Mouse (Mus musculus) stomach, embryonic 16.5 days (tissue): ENCODE data around the gene Cacna1s. TPM values are rescaled to one million over a fixed set of nuclear protein-coding genes. Genes with fewer than 3 reads are reported as not detected.

Source experiments
- ATAC-seq: fragments of 200-750 bp; cut with Nextera tagmentation; 2 replicates; pipeline ENCODE4 v1.8.0; 2017; ENCODE audit warnings: moderate number of reproducible peaks, moderate TSS enrichment; ENCODE audit not compliant: insufficient read depth, low FRiP score
- H3K27ac ChIP-seq: fragments of 300-500 bp; sonication (generic); 2 replicates; pipeline ENCODE4 v1.5.1; 2014; ENCODE audit warnings: low read length
- H3K27me3 ChIP-seq: fragments of 300-500 bp; sonication (generic); 2 replicates; pipeline ENCODE4 v1.6.1; 2014; ENCODE audit warnings: low read length, control low read depth, mixed read lengths; ENCODE audit not compliant: control insufficient read depth, insufficient read depth
- H3K36me3 ChIP-seq: fragments of 300-500 bp; sonication (generic); 2 replicates; pipeline ENCODE4 v1.6.1; 2014; ENCODE audit warnings: low read length; ENCODE audit not compliant: control insufficient read depth, insufficient read depth
- H3K4me1 ChIP-seq: fragments of 300-500 bp; sonication (generic); 2 replicates; pipeline ENCODE4 v1.6.1; 2014; ENCODE audit warnings: low read length, control low read depth, mixed read lengths; ENCODE audit not compliant: control insufficient read depth, insufficient read depth
- H3K4me2 ChIP-seq: fragments of 300-500 bp; sonication (generic); 2 replicates; pipeline ENCODE4 v1.6.1; 2014; ENCODE audit warnings: low read depth, low read length, mixed read lengths
- H3K4me3 ChIP-seq: fragments of 300-500 bp; sonication (generic); replicated peaks from 2 replicates; pipeline ENCODE4 v1.5.1; 2014; ENCODE audit warnings: mild to moderate bottlenecking, low read length
- H3K9ac ChIP-seq: fragments of 300-500 bp; sonication (generic); 2 replicates; pipeline ENCODE4 v1.6.1; 2014; ENCODE audit warnings: low read length
- H3K9me3 ChIP-seq: fragments of 300-500 bp; sonication (generic); replicated peaks from 2 replicates; pipeline ENCODE4 v1.6.1; 2016; ENCODE audit warnings: low read length, control low read depth; ENCODE audit not compliant: control insufficient read depth
- WGBS: fragments of 180-500 bp; shearing (Covaris S2); extraction: QIAGEN DNeasy Blood & Tissue Kit; methylation state at CpG from one replicate; pipeline ENCODE4 v1.1.7; 2014; 5-methylcytosine and 5-hydroxymethylcytosine counted together
- polyA plus RNA-seq: library from polyadenylated mRNA; unstranded; fragments of >200 nt; fragmentation: Nextera tagmentation; extraction: Ambion mirVana; gene quantifications from 2 replicates; pipeline ENCODE4 v1.2.1, GENCODE M21; 2015

The Cacna1s gene
- polyA plus RNA-seq, 1 experiment from 2014 or later: 2.0 TPM

GRCm38 (mm10) chr1:136149702-136150101 is 97.2 kb downstream of the Cacna1s start:
- no peak overlapping the region for H3K4me2 ChIP-seq
- no peaks in the 10 kb centered on the region; the same call in 1 of the 2 replicates for H3K36me3 ChIP-seq
- 80% methylated on average over 9 of the region's 9 CpGs for WGBS
- no peak overlapping the region for H3K9ac ChIP-seq
- no peak overlapping the region for H3K4me3 ChIP-seq
- no peaks in the 10 kb centered on the region for H3K27me3 ChIP-seq
- H3K9me3 ChIP-seq: no peaks in the 10 kb centered on the region
- ATAC-seq: no peak
- no peaks in the 10 kb centered on the region for H3K4me1 ChIP-seq
- no peak overlapping the region for H3K27ac ChIP-seq

- H3K4me3 ChIP-seq: no peak overlapping the region
- no peaks in the 10 kb centered on the region; the same call in none of the 2 replicates for H3K36me3 ChIP-seq
- no peaks in the 10 kb centered on the region for H3K4me1 ChIP-seq
- no peaks in the 10 kb centered on the region for H3K9me3 ChIP-seq
- WGBS: 73% methylated on average over 8 of the region's 8 CpGs
- ATAC-seq: no peak
- H3K27ac ChIP-seq: no peak overlapping the region
- no peak overlapping the region for H3K9ac ChIP-seq
- H3K4me2 ChIP-seq: no peak overlapping the region
- no peaks in the 10 kb centered on the region for H3K27me3 ChIP-seq
These were observed 98.8 kb downstream of the Cacna1s start for GRCm38 (mm10) chr1:136151371-136151770.

GRCm38 (mm10) chr1:136156304-136156703 is 103.8 kb downstream of the Cacna1s start:
- H3K4me1 ChIP-seq: no peaks in the 10 kb centered on the region
- no peaks in the 10 kb centered on the region for H3K9me3 ChIP-seq
- no peak overlapping the region for H3K4me2 ChIP-seq
- no peaks in the 10 kb centered on the region; the same call in none of the 2 replicates for H3K36me3 ChIP-seq
- no peak overlapping the region for H3K9ac ChIP-seq
- no peak overlapping the region for H3K4me3 ChIP-seq
- H3K27me3 ChIP-seq: no peaks in the 10 kb centered on the region
- ATAC-seq: no peak
- H3K27ac ChIP-seq: no peak overlapping the region
- 91% methylated on average over 4 of the region's 4 CpGs for WGBS

- Histone ChIP-seq H3K27me3 (no peaks in the 10 kb centered on the region), H3K4me3 (no peak overlapping the region), H3K9ac (no peak overlapping the region), H3K27ac (no peak overlapping the region), H3K4me2 (no peak overlapping the region), H3K36me3 (no peaks in the 10 kb centered on the region; the same call in none of the 2 replicates), H3K9me3 (no peaks in the 10 kb centered on the region), H3K4me1 (no peaks in the 10 kb centered on the region)
- ATAC-seq: no peak
- WGBS: 93% methylated on average over 4 of the region's 4 CpGs
These were observed 104.4 kb downstream of the Cacna1s start for GRCm38 (mm10) chr1:136156951-136157350.

GRCm38 (mm10) chr1:136159830-136160229 is 107.3 kb downstream of the Cacna1s start:
- no peaks in the 10 kb centered on the region for H3K27me3 ChIP-seq
- H3K9me3 ChIP-seq: no peaks in the 10 kb centered on the region
- no peak overlapping the region for H3K9ac ChIP-seq
- WGBS: 51% methylated on average over 12 of the region's 12 CpGs
- H3K27ac ChIP-seq: no peak overlapping the region
- H3K4me2 ChIP-seq: no peak overlapping the region
- H3K4me3 ChIP-seq: no peak overlapping the region
- no peaks in the 10 kb centered on the region for H3K4me1 ChIP-seq
- no peak for ATAC-seq
- peaks cover 2% of the 10 kb centered on the region; the same call in 1 of the 2 replicates for H3K36me3 ChIP-seq

- H3K4me2 ChIP-seq: no peak overlapping the region
- 82% methylated on average over 12 of the region's 12 CpGs for WGBS
- ATAC-seq: no peak
- H3K27ac ChIP-seq: no peak overlapping the region
- H3K4me3 ChIP-seq: no peak overlapping the region
- H3K36me3 ChIP-seq: peaks cover 2% of the 10 kb centered on the region; the same call in 1 of the 2 replicates
- H3K9ac ChIP-seq: no peak overlapping the region
- H3K4me1 ChIP-seq: no peaks in the 10 kb centered on the region
- no peaks in the 10 kb centered on the region for H3K9me3 ChIP-seq
- H3K27me3 ChIP-seq: no peaks in the 10 kb centered on the region
These were observed 107.7 kb downstream of the Cacna1s start for GRCm38 (mm10) chr1:136160297-136160696.

- Histone ChIP-seq H3K4me2 (no peak overlapping the region), H3K4me3 (no peak overlapping the region), H3K27me3 (no peaks in the 10 kb centered on the region), H3K27ac (no peak overlapping the region), H3K4me1 (no peaks in the 10 kb centered on the region), H3K9me3 (no peaks in the 10 kb centered on the region), H3K36me3 (peaks cover 2% of the 10 kb centered on the region; the same call in 1 of the 2 replicates), H3K9ac (no peak overlapping the region)
- 81% methylated on average over 6 of the region's 6 CpGs for WGBS
- no peak for ATAC-seq
These were observed 108.4 kb downstream of the Cacna1s start for GRCm38 (mm10) chr1:136160930-136161329.

GRCm38 (mm10) chr1:136161333-136161921 is 108.9 kb downstream of the Cacna1s start:
- no peak overlapping the region for H3K4me2 ChIP-seq
- no peaks in the 10 kb centered on the region for H3K27me3 ChIP-seq
- H3K36me3 ChIP-seq: 0 out of 2 replicates have a peak, but pooled peaks cover 2% of the 10 kb centered on the region
- H3K9me3 ChIP-seq: no peaks in the 10 kb centered on the region
- no peak overlapping the region for H3K4me3 ChIP-seq
- no peak for ATAC-seq
- 90% methylated on average over 7 of the region's 7 CpGs for WGBS
- no peak overlapping the region for H3K9ac ChIP-seq
- H3K4me1 ChIP-seq: no peaks in the 10 kb centered on the region
- no peak overlapping the region for H3K27ac ChIP-seq

- Histone ChIP-seq H3K4me3 (no peak overlapping the region), H3K4me1 (no peaks in the 10 kb centered on the region), H3K9ac (no peak overlapping the region), H3K27ac (no peak overlapping the region), H3K27me3 (no peaks in the 10 kb centered on the region), H3K36me3 (0 out of 2 replicates have a peak, but pooled peaks cover 2% of the 10 kb centered on the region), H3K9me3 (no peaks in the 10 kb centered on the region), H3K4me2 (no peak overlapping the region)
- 69% methylated on average over 2 of the region's 2 CpGs for WGBS
- ATAC-seq: no peak
These were observed 112.9 kb downstream of the Cacna1s start for GRCm38 (mm10) chr1:136165436-136165835.
